Mouse (Mus musculus): ENCODE data around the gene Abcd3.

- TF ChIP-seq MAX (IDR thresholded peaks at IDR 0.05; ENCODE audit: low read length): peak; percentile 57; the same call in 1 of the 2 replicates
- TF ChIP-seq POLR2A (IDR thresholded peaks at IDR 0.05; ENCODE audit: control insufficient read depth in 1 of 2, insufficient read depth in 1 of 2, low read depth in 1 of 2, low read length in 2 of 2, poor library complexity in 1 of 2): no peak; a peak in 1 of 4 replicates
- TF ChIP-seq MAFK (IDR thresholded peaks at IDR 0.05; ENCODE audit: borderline replicate concordance, low read depth, low read length): no peak
- TF ChIP-seq MYC (IDR thresholded peaks at IDR 0.05; ENCODE audit: low read depth, low read length): no peak
- no peak for TF ChIP-seq CTCF (IDR thresholded peaks at IDR 0.05 in 2 of 3, conservative IDR thresholded peaks at IDR 0.05 in 1 of 3; ENCODE audit: control insufficient read depth in 1 of 3, insufficient read depth in 1 of 3, low read depth in 2 of 3, low read length in 3 of 3, poor library complexity in 1 of 3, severe bottlenecking in 1 of 3)
- TF ChIP-seq KAT2A (conservative IDR thresholded peaks at IDR 0.05; ENCODE audit: low read depth, low read length): no peak
- no peak for TF ChIP-seq RAD21 (IDR thresholded peaks at IDR 0.05; ENCODE audit: low read depth, low read length)
- TF ChIP-seq TBP (IDR thresholded peaks at IDR 0.05; ENCODE audit: low read depth, low read length): no peak
These were observed 3.8 kb upstream of the Abcd3 start for GRCm38 (mm10) chr3:121818736-121819396.

Data from MEL (cell line).